Mouse (Mus musculus) embryonic facial prominence, embryonic 11.5 days (tissue): ENCODE measurements at regions not wholly inside any gene's neighbourhood (a gene's known extent, or its start where the extent isn't known, plus 50 kb on each side); places are given as distances from the start of the nearest gene placed in this dataset.

Experiments used
- ATAC-seq: fragments of 200-750 bp; cut with Nextera tagmentation; replicated peaks from 2 replicates; pipeline ENCODE4 v1.8.0; 2017; ENCODE audit warnings: low read depth; ENCODE audit not compliant: insufficient number of reproducible peaks, low FRiP score, low TSS enrichment
- DNase-seq: peaks from one replicate; pipeline ENCODE4 v3.0.0-alpha.2; 2015; ENCODE audit warnings: low spot score
- H3K27ac ChIP-seq: fragments of 300-500 bp; sonication (generic); replicated peaks from 2 replicates; pipeline ENCODE4 v1.5.1; 2014; ENCODE audit warnings: mild to moderate bottlenecking, low read depth, low read length, control low read depth
- H3K27me3 ChIP-seq: fragments of 300-500 bp; sonication (generic); 2 replicates; pipeline ENCODE4 v1.6.1; 2014; ENCODE audit warnings: mild to moderate bottlenecking, low read length, moderate library complexity, mixed read lengths; ENCODE audit not compliant: control insufficient read depth, insufficient read depth
- H3K36me3 ChIP-seq: fragments of 300-500 bp; sonication (generic); replicated peaks from 2 replicates; pipeline ENCODE4 v1.6.1; 2014; ENCODE audit warnings: low read depth, mild to moderate bottlenecking, low read length, moderate library complexity, mixed read lengths; ENCODE audit not compliant: control insufficient read depth, insufficient read depth
- H3K4me1 ChIP-seq: fragments of 300-500 bp; sonication (generic); 2 replicates; pipeline ENCODE4 v1.6.1; 2014; ENCODE audit warnings: low read length, mixed read lengths; ENCODE audit not compliant: control insufficient read depth, insufficient read depth
- H3K4me2 ChIP-seq: fragments of 300-500 bp; sonication (generic); 2 replicates; pipeline ENCODE4 v1.6.1; 2014; ENCODE audit warnings: low read depth, mild to moderate bottlenecking, control low read depth, low read length, moderate library complexity
- H3K4me3 ChIP-seq: fragments of 300-500 bp; sonication (generic); 2 replicates; pipeline ENCODE4 v1.5.1; 2014; ENCODE audit warnings: low read depth, low read length, control low read depth
- H3K9ac ChIP-seq: fragments of 300-500 bp; sonication (generic); replicated peaks from 2 replicates; pipeline ENCODE4 v1.6.1; 2014; ENCODE audit warnings: mild to moderate bottlenecking, control low read depth, low read length
- H3K9me3 ChIP-seq: fragments of 300-500 bp; sonication (generic); replicated peaks from 2 replicates; pipeline ENCODE4 v1.6.1; 2016; ENCODE audit warnings: mild to moderate bottlenecking, low read length, inconsistent platforms, mixed read lengths; ENCODE audit not compliant: control insufficient read depth
- WGBS: fragments of 180-500 bp; shearing (Covaris S2); extraction: QIAGEN DNeasy Blood & Tissue Kit; methylation state at CpG from one replicate; pipeline ENCODE4 v1.1.7; 2014; 5-methylcytosine and 5-hydroxymethylcytosine counted together

- Histone ChIP-seq H3K9ac (no peak overlapping the region), H3K4me1 (no peaks in the 10 kb centered on the region), H3K9me3 (no peaks in the 10 kb centered on the region), H3K36me3 (no peaks in the 10 kb centered on the region), H3K27ac (no peak overlapping the region), H3K4me3 (no peak overlapping the region), H3K27me3 (no peaks in the 10 kb centered on the region), H3K4me2 (no peak overlapping the region)
- WGBS: 24% methylated on average over 8 of the region's 8 CpGs
- no peak for ATAC-seq
- DNase-seq: peak; percentile 74
Observed at GRCm38 (mm10) chr13:85639376-85640229, 350.7 kb upstream of the Rasa1 start.

- no peaks in the 10 kb centered on the region for H3K36me3 ChIP-seq
- DNase-seq (no peak), ATAC-seq (no peak)
Observed at GRCm38 (mm10) chr13:85629506-85630175, 340.7 kb upstream of the Rasa1 start.

More at GRCm38 (mm10) chr13:85629506-85630175, 340.7 kb upstream of the Rasa1 start:
- Histone ChIP-seq H3K4me2 (no peak overlapping the region), H3K27me3 (no peaks in the 10 kb centered on the region), H3K27ac (no peak overlapping the region), H3K9me3 (no peaks in the 10 kb centered on the region), H3K4me3 (no peak overlapping the region), H3K9ac (no peak overlapping the region), H3K4me1 (no peaks in the 10 kb centered on the region)
- 92% methylated on average over 4 of the region's 4 CpGs for WGBS
